Mouse (Mus musculus) CH12.LX (cell line): ENCODE results near the gene Tk1.

Experiments
- CHD1 ChIP-seq: IDR thresholded peaks from 2 replicates; pipeline ENCODE4 v1.6.1; 2012; ENCODE audit warnings: low read depth, low read length, improper control_type of control experiment, inconsistent platforms
- MAFK ChIP-seq: IDR thresholded peaks from 2 replicates; pipeline ENCODE4 v1.6.1; 2011; ENCODE audit warnings: low read length, improper control_type of control experiment; ENCODE audit not compliant: insufficient replicate concordance
- SIN3A ChIP-seq: IDR thresholded peaks from 2 replicates; pipeline ENCODE4 v1.6.1; 2012; ENCODE audit warnings: low read length, improper control_type of control experiment, inconsistent platforms
- TCF12 ChIP-seq: IDR thresholded peaks from 2 replicates; pipeline ENCODE4 v1.6.1; 2014; ENCODE audit warnings: low read depth, mild to moderate bottlenecking, inconsistent platforms, low read length, improper control_type of control experiment
- USF2 ChIP-seq: conservative IDR thresholded peaks from 2 replicates; pipeline ENCODE4 v1.6.1; 2011; ENCODE audit warnings: low read depth, low read length, improper control_type of control experiment

DNA sequence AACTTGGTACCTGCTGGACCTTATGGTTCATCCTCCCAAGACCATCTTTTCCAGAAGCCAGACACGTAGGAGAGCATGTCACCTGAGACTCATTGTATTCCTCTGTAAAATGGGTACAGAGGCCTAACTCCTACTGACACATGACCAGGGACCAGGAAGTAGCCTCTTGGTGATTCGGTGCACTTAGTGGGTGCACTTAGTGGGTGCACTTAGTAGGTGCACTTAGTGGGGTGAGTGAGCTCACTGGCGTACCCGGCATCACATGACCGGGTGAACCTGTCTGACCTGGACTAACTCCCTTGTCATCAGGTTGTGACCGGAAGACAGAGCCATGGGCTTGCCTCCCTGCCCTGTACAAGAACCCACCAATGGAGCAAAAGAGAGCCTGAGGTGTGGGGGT lies 19.1 kb downstream of the Tk1 start:
- TF ChIP-seq SIN3A (no peak), MAFK (no peak), USF2 (no peak), TCF12 (no peak), CHD1 (no peak)
